Mouse (Mus musculus) midbrain, postnatal 0 days (tissue): ENCODE data around the gene B2m. TPM values are rescaled to one million over a fixed set of nuclear protein-coding genes. Genes with fewer than 3 reads are reported as not detected.

Source experiments
- ATAC-seq: fragments of 200-750 bp; cut with Nextera tagmentation; 2 replicates; pipeline ENCODE4 v1.8.0; 2017; ENCODE audit warnings: moderate number of reproducible peaks, mild to moderate bottlenecking, moderate TSS enrichment, moderate library complexity; ENCODE audit not compliant: low FRiP score
- DNase-seq: peaks from one replicate; pipeline ENCODE4 v3.0.0-alpha.2; 2015; ENCODE audit warnings: low spot score
- H3K27ac ChIP-seq: fragments of 300-500 bp; sonication (generic); 2 replicates; pipeline ENCODE4 v1.5.1; 2014; ENCODE audit warnings: low read depth, mild to moderate bottlenecking, low read length, mixed read lengths
- H3K27me3 ChIP-seq: fragments of 300-500 bp; sonication (generic); 2 replicates; pipeline ENCODE4 v1.6.1; 2014; ENCODE audit warnings: low read length, control low read depth, mixed read lengths; ENCODE audit not compliant: insufficient read depth
- H3K36me3 ChIP-seq: fragments of 300-500 bp; sonication (generic); 2 replicates; pipeline ENCODE4 v1.6.1; 2014; ENCODE audit warnings: low read length, control low read depth, mixed read lengths; ENCODE audit not compliant: insufficient read depth
- H3K4me1 ChIP-seq: fragments of 300-500 bp; sonication (generic); 2 replicates; pipeline ENCODE4 v1.6.1; 2014; ENCODE audit warnings: mild to moderate bottlenecking, control low read depth, antibody characterized with exemption, low read length, mixed read lengths; ENCODE audit not compliant: insufficient read depth
- H3K4me2 ChIP-seq: fragments of 300-500 bp; sonication (generic); 2 replicates; pipeline ENCODE4 v1.6.1; 2014; ENCODE audit warnings: low read depth, mild to moderate bottlenecking, low read length, mixed read lengths; ENCODE audit not compliant: poor library complexity, severe bottlenecking
- H3K4me3 ChIP-seq: fragments of 300-500 bp; sonication (generic); 2 replicates; pipeline ENCODE4 v1.5.1; 2014; ENCODE audit warnings: low read depth, mild to moderate bottlenecking, low read length, moderate library complexity
- H3K9ac ChIP-seq: fragments of 300-500 bp; sonication (generic); replicated peaks from 2 replicates; pipeline ENCODE4 v1.6.1; 2014; ENCODE audit warnings: mild to moderate bottlenecking, low read length, moderate library complexity, mixed read lengths; ENCODE audit not compliant: poor library complexity, severe bottlenecking
- H3K9me3 ChIP-seq: fragments of 300-500 bp; sonication (generic); 2 replicates; pipeline ENCODE4 v1.6.1; 2016; ENCODE audit warnings: low read length, control low read depth
- CTCF ChIP-seq: IDR thresholded peaks from 2 replicates; pipeline ENCODE4 v1.5.1; 2016; ENCODE audit warnings: antibody characterized with exemption, mild to moderate bottlenecking
- WGBS: fragments of 180-500 bp; shearing (Covaris S2); extraction: QIAGEN DNeasy Blood & Tissue Kit; methylation state at CpG from one replicate; pipeline ENCODE4 v1.1.7; 2014; 5-methylcytosine and 5-hydroxymethylcytosine counted together
- polyA plus RNA-seq: library from polyadenylated mRNA; unstranded; fragments of >200 nt; fragmentation: Nextera tagmentation; extraction: Ambion mirVana; gene quantifications from 2 replicates; pipeline ENCODE4 v1.2.1, GENCODE M21; 2015
- total RNA-seq: library from RNA; depleted of rRNA; stranded (reverse); fragments of >200 nt; gene quantifications from 2 replicates; pipeline ENCODE4 v1.2.3, GENCODE M21; 2014

Gene B2m
- total and polyA plus RNA-seq, 2 experiments from 2014 or later = 106 to 147 TPM

GRCm38 (mm10) chr2:122146687-122147086 is 799 bp upstream of the B2m start:
- DNase-seq (no peak), ATAC-seq (no peak)
- Histone ChIP-seq H3K9ac (no peak overlapping the region), H3K27me3 (no peaks in the 10 kb centered on the region), H3K4me1 (no peaks in the 10 kb centered on the region), H3K4me2 (no peak overlapping the region), H3K9me3 (no peaks in the 10 kb centered on the region), H3K36me3 (no peaks in the 10 kb centered on the region), H3K27ac (no peak overlapping the region), H3K4me3 (no peak overlapping the region)
- TF ChIP-seq CTCF = no peak
- WGBS = 66% methylated on average over 6 of the region's 6 CpGs

- ATAC-seq = no peak
- peak overlapping the region; percentile 70 for H3K4me3 ChIP-seq
- H3K9ac ChIP-seq = peak overlapping the region; percentile 64
- no peak for TF ChIP-seq CTCF
- H3K27me3 ChIP-seq = no peaks in the 10 kb centered on the region
- H3K4me2 ChIP-seq = peak overlapping the region; percentile 89
- H3K4me1 ChIP-seq = no peaks in the 10 kb centered on the region
- peak; percentile 17 for DNase-seq
- H3K9me3 ChIP-seq = no peaks in the 10 kb centered on the region
- H3K27ac ChIP-seq = no peak overlapping the region
- 34% methylated on average over 18 of the region's 18 CpGs for WGBS
- H3K36me3 ChIP-seq = no peaks in the 10 kb centered on the region
Measured at GRCm38 (mm10) chr2:122148242-122148917, 894 bp downstream of the B2m start.

- Histone ChIP-seq H3K4me1 (no peaks in the 10 kb centered on the region), H3K9me3 (no peaks in the 10 kb centered on the region), H3K9ac (no peak overlapping the region), H3K4me2 (no peak overlapping the region), H3K4me3 (no peak overlapping the region), H3K27ac (no peak overlapping the region), H3K27me3 (no peaks in the 10 kb centered on the region), H3K36me3 (no peaks in the 10 kb centered on the region)
- TF ChIP-seq CTCF = no peak
- WGBS = 93% methylated on average over 6 of the region's 6 CpGs
- ATAC-seq = no peak
- DNase-seq = no peak
Measured at GRCm38 (mm10) chr2:122149316-122149715, 1.8 kb downstream of the B2m start.

- H3K27ac ChIP-seq = no peak overlapping the region
- TF ChIP-seq CTCF = no peak
- WGBS = 82% methylated on average over 3 of the region's 3 CpGs
Measured at GRCm38 (mm10) chr2:122149716-122150115, 2.2 kb downstream of the B2m start.

GRCm38 (mm10) chr2:122151221-122151620 is 3.7 kb downstream of the B2m start:
- TF ChIP-seq CTCF = no peak
- Histone ChIP-seq H3K27me3 (no peaks in the 10 kb centered on the region), H3K9me3 (no peaks in the 10 kb centered on the region), H3K4me2 (no peak overlapping the region), H3K9ac (no peak overlapping the region), H3K4me3 (no peak overlapping the region), H3K27ac (no peak overlapping the region), H3K4me1 (no peaks in the 10 kb centered on the region), H3K36me3 (no peaks in the 10 kb centered on the region)
- no peak for DNase-seq
- no peak for ATAC-seq
- WGBS = 97% methylated on average over 1 of the region's 1 CpGs

More at GRCm38 (mm10) chr2:122149716-122150115, 2.2 kb downstream of the B2m start:
- DNase-seq = no peak
- Histone ChIP-seq H3K9ac (no peak overlapping the region), H3K4me2 (no peak overlapping the region), H3K4me1 (no peaks in the 10 kb centered on the region), H3K9me3 (no peaks in the 10 kb centered on the region), H3K27me3 (no peaks in the 10 kb centered on the region), H3K4me3 (no peak overlapping the region), H3K36me3 (no peaks in the 10 kb centered on the region)
- no peak for ATAC-seq

- Histone ChIP-seq H3K4me3 (no peak overlapping the region), H3K4me1 (no peaks in the 10 kb centered on the region), H3K9me3 (no peaks in the 10 kb centered on the region), H3K27me3 (no peaks in the 10 kb centered on the region), H3K9ac (no peak overlapping the region), H3K27ac (no peak overlapping the region), H3K36me3 (no peaks in the 10 kb centered on the region), H3K4me2 (no peak overlapping the region)
- 86% methylated on average over 3 of the region's 3 CpGs for WGBS
- DNase-seq = no peak
- ATAC-seq = no peak
- TF ChIP-seq CTCF = no peak
Measured at GRCm38 (mm10) chr2:122152850-122153249, 5.4 kb downstream of the B2m start.
